ENCODE assay signal across 10 mouse cellular contexts in genomic region chr5:118076721-118077592, GRCm38 (mm10). TPM values are rescaled to one million over a fixed set of nuclear protein-coding genes. Genes with fewer than 3 reads are reported as not detected.
DNase-seq lines count a peak whose midpoint lies in the region; ATAC-seq and TF ChIP-seq lines count a peak whose summit lies in the region.
"Had no signal": no experiment of that assay in that cellular context is flagged by ENCODE, and none has a peak within 500 bp of the region (broad histone marks: within the 10 kb centered on the region; RNA-seq: fewer than 3 reads in every experiment).

No protein-coding gene starts in this region.

- H3K27me3 ChIP-seq in heart, embryonic 11.5 days (ENCODE audit: control insufficient read depth, insufficient read depth, low read length) = no peaks in the 10 kb centered on the region
- no peaks in the 10 kb centered on the region for H3K27me3 ChIP-seq in megakaryocyte, embryonic 14.5 days (replicated peaks)
- H3K27me3 ChIP-seq in forebrain, embryonic 16.5 days (replicated peaks; ENCODE audit: control insufficient read depth, insufficient read depth, low read length) = no peaks in the 10 kb centered on the region
- no peaks in the 10 kb centered on the region for H3K27me3 ChIP-seq in stomach, postnatal 0 days (ENCODE audit: control insufficient read depth, insufficient read depth, low read length)
- H3K27me3 ChIP-seq: CH12.LX had no signal

- H3K9ac ChIP-seq in heart, embryonic 11.5 days (ENCODE audit: low read depth, low read length) = 0 out of 2 replicates have a peak overlapping the region, but pooled peaks have one; percentile 16
- H3K9ac ChIP-seq in forebrain, embryonic 16.5 days (replicated peaks; ENCODE audit: low read depth, low read length) = 0 out of 2 replicates have a peak overlapping the region, but pooled peaks have one; percentile 30
- no peak overlapping the region for H3K9ac ChIP-seq in stomach, postnatal 0 days (ENCODE audit: low read length)

- 90% methylated on average over 15 of the region's 15 CpGs for WGBS in heart, embryonic 11.5 days (ENCODE audit: insufficient replicate concordance)
- WGBS in forebrain, embryonic 16.5 days = 49% methylated on average over 15 of the region's 15 CpGs
- 81% methylated on average over 15 of the region's 15 CpGs for WGBS in stomach, postnatal 0 days

- intact Hi-C loops in heart, postnatal 25 days (cut with DNase I) = no loop called here

- TF ChIP-seq CTCF in stomach, postnatal 0 days (IDR thresholded peaks at IDR 0.05; ENCODE audit: low read depth) = peak; percentile 42; the same call in 1 of the 2 replicates

- H3K4me1 ChIP-seq in heart, embryonic 11.5 days (ENCODE audit: control insufficient read depth, insufficient read depth, low read length) = peaks cover 22% of the 10 kb centered on the region
- H3K4me1 ChIP-seq in megakaryocyte, embryonic 14.5 days = peaks cover 41% of the 10 kb centered on the region
- H3K4me1 ChIP-seq in forebrain, embryonic 16.5 days (replicated peaks; ENCODE audit: control insufficient read depth, insufficient read depth, low read length) = peaks cover 64% of the 10 kb centered on the region
- no peaks in the 10 kb centered on the region for H3K4me1 ChIP-seq in stomach, postnatal 0 days (replicated peaks; ENCODE audit: control insufficient read depth, insufficient read depth)

- no peak overlapping the region for H3K4me3 ChIP-seq in heart, embryonic 11.5 days (ENCODE audit: low read depth, low read length)
- H3K4me3 ChIP-seq in megakaryocyte, embryonic 14.5 days (replicated peaks) = peak overlapping the region; percentile 8
- no peak overlapping the region for H3K4me3 ChIP-seq in forebrain, embryonic 16.5 days (replicated peaks; ENCODE audit: low read length)
- no peak overlapping the region for H3K4me3 ChIP-seq in stomach, postnatal 0 days (ENCODE audit: low read depth, low read length)

- no peak for ATAC-seq in heart, embryonic 11.5 days (replicated peaks; ENCODE audit: insufficient number of reproducible peaks, low FRiP score, low TSS enrichment)
- no peak for ATAC-seq in megakaryocyte, adult 5-6 weeks (ENCODE audit: poor library complexity, severe bottlenecking)
- peak; percentile 39 for ATAC-seq in forebrain, embryonic 16.5 days
- ATAC-seq in stomach, postnatal 0 days (ENCODE audit: low FRiP score, low TSS enrichment) = no peak

- no peak for TF ChIP-seq EP300 in stomach, postnatal 0 days (optimal IDR thresholded peaks at IDR 0.05)

- H3K27ac ChIP-seq in heart, embryonic 11.5 days (ENCODE audit: low read depth, low read length) = no peak overlapping the region
- H3K27ac ChIP-seq in forebrain, embryonic 16.5 days (ENCODE audit: low read length) = peak overlapping the region; percentile 71
- no peak overlapping the region for H3K27ac ChIP-seq in stomach, postnatal 0 days (replicated peaks)

- DNase-seq in heart, postnatal 25 days (ENCODE audit: low spot score) = no peak
- DNase-seq in stomach, postnatal 0 days (ENCODE audit: low spot score) = no peak
- no peak for DNase-seq in kidney, adult 11 months
- DNase-seq in layer of hippocampus, postnatal 25 days (ENCODE audit: extremely low spot score in 1 of 2, low spot score in 1 of 2) = no peak
- DNase-seq: embryo, embryonic 11 days had no signal

- no peaks in the 10 kb centered on the region for H3K9me3 ChIP-seq in heart, embryonic 11.5 days (replicated peaks; ENCODE audit: control insufficient read depth, low read length)
- no peaks in the 10 kb centered on the region for H3K9me3 ChIP-seq in megakaryocyte, embryonic 14.5 days
- H3K9me3 ChIP-seq in forebrain, embryonic 16.5 days (ENCODE audit: control insufficient read depth, low read length) = no peaks in the 10 kb centered on the region
- no peaks in the 10 kb centered on the region for H3K9me3 ChIP-seq in stomach, postnatal 0 days (ENCODE audit: control insufficient read depth, low read length)

- no peak overlapping the region for H3K4me2 ChIP-seq in heart, embryonic 11.5 days
- H3K4me2 ChIP-seq in forebrain, embryonic 16.5 days (ENCODE audit: low read length) = no peak overlapping the region
- H3K4me2 ChIP-seq in stomach, postnatal 0 days (replicated peaks; ENCODE audit: low read depth) = no peak overlapping the region

- H3K36me3 ChIP-seq in heart, embryonic 11.5 days (ENCODE audit: control insufficient read depth, insufficient read depth, low read length) = peaks cover 12% of the 10 kb centered on the region
- peaks cover 100% of the 10 kb centered on the region for H3K36me3 ChIP-seq in megakaryocyte, embryonic 14.5 days (replicated peaks; ENCODE audit: low read length)
- H3K36me3 ChIP-seq in forebrain, embryonic 16.5 days (ENCODE audit: control insufficient read depth, insufficient read depth) = 0 out of 2 replicates have a peak, but pooled peaks cover 2% of the 10 kb centered on the region
- peaks cover 10% of the 10 kb centered on the region; the same call in 1 of the 2 replicates for H3K36me3 ChIP-seq in stomach, postnatal 0 days (ENCODE audit: control insufficient read depth, insufficient read depth, low read length)

RNA-seq across cellular contexts. Expression of gene Tesc, which starts 49.4 kb away (rescaled TPM):
- polyA plus RNA-seq in heart, embryonic 11.5 days (2014; fragmentation: Nextera tagmentation; extraction: Ambion mirVana) = 17.9 and 21.3 TPM in 2 replicates
- total RNA-seq in heart, postnatal 25 days (2021) = 100 to 1,000 TPM; 192 to 217 TPM
- 940 and 1,036 TPM in 2 replicates for polyA plus RNA-seq in megakaryocyte, embryonic 14.5 days (2012; ENCODE audit: insufficient read depth, low replicate concordance)
- 1.8 and 4.2 TPM in 2 replicates for total RNA-seq in megakaryocyte, adult 5-6 weeks (2015)
- 2.2 and 2.4 TPM in 2 replicates for total RNA-seq in megakaryocyte, adult 5-6 weeks (2017)
- polyA plus RNA-seq in forebrain, embryonic 16.5 days (2015; fragmentation: Nextera tagmentation; extraction: Ambion mirVana) = 7.7 and 10.3 TPM in 2 replicates
- 112 and 116 TPM in 2 replicates for polyA plus RNA-seq in stomach, postnatal 0 days (2015; fragmentation: Nextera tagmentation; extraction: Ambion mirVana)
- 100 to 1,000 TPM in 1 of 2 experiments, 10 to 100 TPM in 1; 80.0 to 100 TPM for total RNA-seq in layer of hippocampus, postnatal 25 days (2021)
